Mouse (Mus musculus) forebrain, postnatal 0 days (tissue): ENCODE data around the gene Pbx1. TPM values are rescaled to one million over a fixed set of nuclear protein-coding genes. Genes with fewer than 3 reads are reported as not detected.
A peak's percentile ranks its signal among the peaks of the same experiment; 100 is the strongest.

Source experiments
- ATAC-seq: fragments of 200-750 bp; cut with Nextera tagmentation; 2 replicates; pipeline ENCODE4 v1.8.0; 2017; ENCODE audit warnings: mild to moderate bottlenecking, moderate library complexity
- DNase-seq: peaks from one replicate; pipeline ENCODE4 v3.0.0-alpha.2; 2015
- H3K27ac ChIP-seq: fragments of 300-500 bp; sonication (generic); 2 replicates; pipeline ENCODE4 v1.5.1; 2014; ENCODE audit warnings: low read depth, mild to moderate bottlenecking, antibody characterized with exemption, low read length, moderate library complexity, mixed read lengths
- H3K27me3 ChIP-seq: fragments of 300-500 bp; sonication (generic); 2 replicates; pipeline ENCODE4 v1.6.1; 2014; ENCODE audit warnings: mild to moderate bottlenecking, low read length, mixed read lengths; ENCODE audit not compliant: insufficient read depth
- H3K36me3 ChIP-seq: fragments of 300-500 bp; sonication (generic); 2 replicates; pipeline ENCODE4 v1.6.1; 2014; ENCODE audit warnings: mild to moderate bottlenecking, moderate library complexity; ENCODE audit not compliant: insufficient read depth
- H3K4me1 ChIP-seq: fragments of 300-500 bp; sonication (generic); 2 replicates; pipeline ENCODE4 v1.6.1; 2014; ENCODE audit warnings: antibody characterized with exemption; ENCODE audit not compliant: insufficient read depth
- H3K4me2 ChIP-seq: fragments of 300-500 bp; sonication (generic); 2 replicates; pipeline ENCODE4 v1.6.1; 2014; ENCODE audit warnings: low read depth, mild to moderate bottlenecking, moderate library complexity
- H3K4me3 ChIP-seq: fragments of 300-500 bp; sonication (generic); 2 replicates; pipeline ENCODE4 v1.5.1; 2014; ENCODE audit warnings: low read depth, low read length, mixed read lengths
- H3K9ac ChIP-seq: fragments of 300-500 bp; sonication (generic); 2 replicates; pipeline ENCODE4 v1.6.1; 2014; ENCODE audit warnings: mild to moderate bottlenecking
- H3K9me3 ChIP-seq: fragments of 300-500 bp; sonication (generic); 2 replicates; pipeline ENCODE4 v1.6.1; 2016; ENCODE audit warnings: low read length
- CTCF ChIP-seq: sonication (generic); IDR thresholded peaks from 2 replicates; pipeline ENCODE4 v1.5.1; 2016; ENCODE audit warnings: antibody characterized with exemption, control low read depth, low read depth
- WGBS: fragments of 180-500 bp; shearing (Covaris S2); extraction: QIAGEN DNeasy Blood & Tissue Kit; methylation state at CpG from one replicate; pipeline ENCODE4 v1.1.7; 2014; 5-methylcytosine and 5-hydroxymethylcytosine counted together
- polyA plus RNA-seq: library from polyadenylated mRNA; unstranded; fragments of >200 nt; fragmentation: Nextera tagmentation; extraction: Ambion mirVana; gene quantifications from 2 replicates; pipeline ENCODE4 v1.2.1, GENCODE M21; 2015
- total RNA-seq: library from RNA; depleted of rRNA; stranded (reverse); fragments of >200 nt; gene quantifications from 2 replicates; pipeline ENCODE4 v1.2.3, GENCODE M21; 2014

Gene Pbx1
- total and polyA plus RNA-seq, 2 experiments from 2014 or later: 60.5 to 95.9 TPM

- Histone ChIP-seq H3K27me3 (no peaks in the 10 kb centered on the region), H3K9ac (no peak overlapping the region), H3K9me3 (no peaks in the 10 kb centered on the region), H3K36me3 (no peaks in the 10 kb centered on the region), H3K4me3 (no peak overlapping the region), H3K4me2 (no peak overlapping the region), H3K4me1 (0 out of 2 replicates have a peak, but pooled peaks cover 3% of the 10 kb centered on the region), H3K27ac (no peak overlapping the region)
- DNase-seq (peak; percentile 25), ATAC-seq (peak; percentile 47; the same call in 1 of the 2 replicates)
- no peak for TF ChIP-seq CTCF
- WGBS: 25% methylated on average over 4 of the region's 4 CpGs
Observed at GRCm38 (mm10) chr1:168094671-168095070, 337.4 kb downstream of the Pbx1 start.

- Histone ChIP-seq H3K27ac (no peak overlapping the region), H3K9ac (no peak overlapping the region), H3K9me3 (no peaks in the 10 kb centered on the region), H3K4me2 (no peak overlapping the region), H3K4me3 (no peak overlapping the region), H3K36me3 (no peaks in the 10 kb centered on the region), H3K4me1 (0 out of 2 replicates have a peak, but pooled peaks cover 3% of the 10 kb centered on the region), H3K27me3 (no peaks in the 10 kb centered on the region)
- DNase-seq: peak; percentile 63
- peak; percentile 84 for ATAC-seq
- 80% methylated on average over 2 of the region's 2 CpGs for WGBS
- peak; percentile 72 for TF ChIP-seq CTCF
Observed at GRCm38 (mm10) chr1:168093044-168093443, 339.0 kb downstream of the Pbx1 start.

GRCm38 (mm10) chr1:168091627-168092026 is 340.4 kb downstream of the Pbx1 start:
- no peak for DNase-seq
- Histone ChIP-seq H3K27ac (no peak overlapping the region), H3K9me3 (no peaks in the 10 kb centered on the region), H3K4me2 (no peak overlapping the region), H3K27me3 (no peaks in the 10 kb centered on the region), H3K4me3 (no peak overlapping the region), H3K36me3 (no peaks in the 10 kb centered on the region), H3K9ac (no peak overlapping the region), H3K4me1 (0 out of 2 replicates have a peak, but pooled peaks cover 3% of the 10 kb centered on the region)
- 63% methylated on average over 4 of the region's 4 CpGs for WGBS
- TF ChIP-seq CTCF: no peak
- ATAC-seq: no peak

- Histone ChIP-seq H3K27me3 (no peaks in the 10 kb centered on the region), H3K27ac (no peak overlapping the region), H3K4me2 (no peak overlapping the region), H3K9ac (no peak overlapping the region), H3K9me3 (no peaks in the 10 kb centered on the region), H3K4me1 (no peaks in the 10 kb centered on the region), H3K4me3 (no peak overlapping the region), H3K36me3 (no peaks in the 10 kb centered on the region)
- DNase-seq (no peak), ATAC-seq (no peak)
- WGBS: 66% methylated on average over 7 of the region's 7 CpGs
- no peak for TF ChIP-seq CTCF
Observed at GRCm38 (mm10) chr1:168088680-168089079, 343.4 kb downstream of the Pbx1 start.

DNA sequence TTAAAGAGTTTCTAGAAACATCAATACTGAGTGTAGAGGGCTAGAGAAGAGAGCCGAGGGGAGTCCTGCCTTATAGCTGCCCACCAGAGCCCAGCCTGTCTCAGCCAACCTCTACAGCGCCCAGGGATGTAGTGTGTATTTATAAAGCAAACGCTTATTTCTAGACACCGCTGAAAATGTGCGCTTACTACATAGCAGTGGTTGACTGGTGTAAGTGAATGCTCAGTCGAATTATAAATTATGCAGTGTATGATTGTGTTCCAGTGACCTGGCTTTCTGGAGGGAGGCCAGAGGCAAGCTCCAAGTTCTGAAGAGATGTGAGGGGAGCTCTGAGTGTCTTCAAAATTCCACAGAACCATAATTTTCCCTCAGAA is 352.7 kb downstream of the Pbx1 start:
- no peak for DNase-seq
- H3K4me2 ChIP-seq: no peak overlapping the region
- no peak for TF ChIP-seq CTCF
- no peak overlapping the region for H3K27ac ChIP-seq
- ATAC-seq: peak; percentile 16; the same call in 1 of the 2 replicates
- no peaks in the 10 kb centered on the region for H3K9me3 ChIP-seq
- no peaks in the 10 kb centered on the region for H3K27me3 ChIP-seq
- H3K9ac ChIP-seq: no peak overlapping the region
- WGBS: 89% methylated on average over 6 of the region's 6 CpGs
- no peak overlapping the region for H3K4me3 ChIP-seq
- no peaks in the 10 kb centered on the region for H3K36me3 ChIP-seq
- no peaks in the 10 kb centered on the region for H3K4me1 ChIP-seq

GRCm38 (mm10) chr1:168078746-168079393 is 353.2 kb downstream of the Pbx1 start:
- no peak for DNase-seq
- Histone ChIP-seq H3K4me1 (no peaks in the 10 kb centered on the region), H3K9me3 (no peaks in the 10 kb centered on the region), H3K27me3 (no peaks in the 10 kb centered on the region), H3K4me2 (no peak overlapping the region), H3K4me3 (no peak overlapping the region), H3K36me3 (no peaks in the 10 kb centered on the region), H3K27ac (no peak overlapping the region), H3K9ac (no peak overlapping the region)
- 59% methylated on average over 10 of the region's 10 CpGs for WGBS
- no peak for ATAC-seq
- no peak for TF ChIP-seq CTCF

GRCm38 (mm10) chr1:168071974-168072373 is 360.1 kb downstream of the Pbx1 start:
- Histone ChIP-seq H3K36me3 (no peaks in the 10 kb centered on the region), H3K4me3 (no peak overlapping the region), H3K4me2 (no peak overlapping the region), H3K9me3 (no peaks in the 10 kb centered on the region), H3K9ac (no peak overlapping the region), H3K27ac (no peak overlapping the region), H3K27me3 (no peaks in the 10 kb centered on the region), H3K4me1 (peaks cover 5% of the 10 kb centered on the region; the same call in 1 of the 2 replicates)
- no peak for TF ChIP-seq CTCF
- ATAC-seq: no peak
- WGBS: 46% methylated on average over 5 of the region's 5 CpGs
- no peak for DNase-seq
